Mouse (Mus musculus) CH12.LX (cell line): ENCODE results near the gene Rtbdn. TPM values are rescaled to one million over a fixed set of nuclear protein-coding genes. Genes with fewer than 3 reads are reported as not detected.
A peak's percentile ranks its signal among the peaks of the same experiment; 100 is the strongest.

Source experiments
- DNase-seq: peaks from one replicate; pipeline ENCODE4 v3.0.0-alpha.2; 2013; ENCODE audit errors: extremely low read depth
- H3K27ac ChIP-seq: 2 replicates; pipeline ENCODE4 v1.5.1; 2012; ENCODE audit warnings: low read depth, mild to moderate bottlenecking, control low read depth, moderate library complexity; ENCODE audit not compliant: insufficient read depth
- H3K27me3 ChIP-seq: replicated peaks from 2 replicates; pipeline ENCODE3; 2012; ENCODE audit warnings: inconsistent platforms
- H3K36me3 ChIP-seq, 2 experiments: replicated peaks in 1 of 2; 2 replicates each; pipeline versions ENCODE3 to v1.6.1; 2012; ENCODE audit warnings: inconsistent platforms in 1 of 2, low read length in 1 of 2, mild to moderate bottlenecking in 1 of 2, mixed read lengths in 1 of 2, moderate library complexity in 1 of 2; ENCODE audit not compliant: control insufficient read depth in 1 of 2, insufficient read depth in 1 of 2
- H3K4me1 ChIP-seq, 2 experiments: 2 replicates each; pipeline ENCODE4 v1.6.1; 2012; ENCODE audit warnings: inconsistent platforms in 1 of 2, moderate library complexity in 1 of 2; ENCODE audit not compliant: insufficient read depth in 2 of 2, control insufficient read depth in 1 of 2
- H3K4me2 ChIP-seq: 2 replicates; pipeline ENCODE4 v1.6.1; 2012; ENCODE audit warnings: low read depth, mild to moderate bottlenecking, control low read depth; ENCODE audit not compliant: poor library complexity, insufficient read depth, severe bottlenecking
- H3K4me3 ChIP-seq, 3 experiments: fragments of 150-350 bp in 1 of 3; sonication (generic) in 1 of 3; replicated peaks in 1 of 3; 2 replicates each; pipeline versions ENCODE3 to v1.5.1; 2011 to 2012; ENCODE audit warnings: low read depth in 2 of 3, low read length in 2 of 3, mild to moderate bottlenecking in 2 of 3, moderate library complexity in 2 of 3, control low read depth in 1 of 3, improper control_type of control experiment in 1 of 3, inconsistent platforms in 1 of 3, mixed read lengths in 1 of 3; ENCODE audit not compliant: poor library complexity in 1 of 3
- H3K79me2 ChIP-seq: replicated peaks from 2 replicates; pipeline ENCODE4 v1.6.1; 2012; ENCODE audit warnings: mild to moderate bottlenecking, moderate library complexity; ENCODE audit not compliant: control insufficient read depth, poor library complexity, insufficient read depth, severe bottlenecking; ENCODE audit errors: extremely low read depth
- H3K9ac ChIP-seq: 2 replicates; pipeline ENCODE4 v1.6.1; 2012; ENCODE audit warnings: low read depth, mild to moderate bottlenecking, control low read depth, moderate library complexity; ENCODE audit not compliant: insufficient read depth
- H3K9me3 ChIP-seq: replicated peaks from 2 replicates; pipeline ENCODE3; 2012; ENCODE audit warnings: low read length, inconsistent platforms, mixed read lengths
- BHLHE40 ChIP-seq: IDR thresholded peaks from 2 replicates; pipeline ENCODE4 v1.6.1; 2011; ENCODE audit warnings: mild to moderate bottlenecking, low read depth, low read length, improper control_type of control experiment
- CHD2 ChIP-seq: IDR thresholded peaks from 2 replicates; pipeline ENCODE4 v1.6.1; 2011; ENCODE audit warnings: low read length, improper control_type of control experiment
- CTCF ChIP-seq, 2 experiments: IDR thresholded peaks in 1 of 2; conservative IDR thresholded peaks in 1 of 2; 2 replicates each; pipeline ENCODE4 v1.5.1; 2011 to 2012; ENCODE audit warnings: low read depth in 2 of 2, low read length in 2 of 2, improper control_type of control experiment in 1 of 2, inconsistent platforms in 1 of 2, mild to moderate bottlenecking in 1 of 2, moderate library complexity in 1 of 2
- E2F4 ChIP-seq: IDR thresholded peaks from 2 replicates; pipeline ENCODE4 v1.6.1; 2011; ENCODE audit warnings: low read depth, low read length, improper control_type of control experiment; ENCODE audit not compliant: insufficient replicate concordance
- ETS1 ChIP-seq: conservative IDR thresholded peaks from 2 replicates; pipeline ENCODE4 v1.6.1; 2012; ENCODE audit warnings: low read depth, mild to moderate bottlenecking, inconsistent platforms, low read length, improper control_type of control experiment, moderate library complexity
- GABPA ChIP-seq: IDR thresholded peaks from 2 replicates; pipeline ENCODE4 v1.6.1; 2012; ENCODE audit warnings: low read depth, low read length, improper control_type of control experiment, inconsistent platforms; ENCODE audit not compliant: insufficient replicate concordance
- IRF4 ChIP-seq: IDR thresholded peaks from 2 replicates; pipeline ENCODE4 v1.6.1; 2014; ENCODE audit warnings: low read depth, mild to moderate bottlenecking, inconsistent platforms, low read length, improper control_type of control experiment
- JUND ChIP-seq: conservative IDR thresholded peaks from 2 replicates; pipeline ENCODE4 v1.6.1; 2011; ENCODE audit warnings: low read depth, low read length, improper control_type of control experiment
- MAZ ChIP-seq: IDR thresholded peaks from 2 replicates; pipeline ENCODE4 v1.6.1; 2012; ENCODE audit warnings: low read depth, mild to moderate bottlenecking, inconsistent platforms, low read length, improper control_type of control experiment, moderate library complexity
- NRF1 ChIP-seq: IDR thresholded peaks from 2 replicates; pipeline ENCODE4 v1.6.1; 2014; ENCODE audit warnings: low read depth, mild to moderate bottlenecking, inconsistent platforms, low read length, improper control_type of control experiment, moderate library complexity
- POLR2AphosphoS2 ChIP-seq: IDR thresholded peaks from 2 replicates; pipeline ENCODE4 v1.6.1; 2011; ENCODE audit warnings: low read depth, low read length, improper control_type of control experiment
- RAD21 ChIP-seq: IDR thresholded peaks from 2 replicates; pipeline ENCODE4 v1.6.1; 2011; ENCODE audit warnings: low read depth, mild to moderate bottlenecking, low read length, improper control_type of control experiment, moderate library complexity
- RCOR1 ChIP-seq: conservative IDR thresholded peaks from 2 replicates; pipeline ENCODE4 v1.6.1; 2012; ENCODE audit warnings: low read depth, mild to moderate bottlenecking, inconsistent platforms, low read length, improper control_type of control experiment
- SIN3A ChIP-seq: IDR thresholded peaks from 2 replicates; pipeline ENCODE4 v1.6.1; 2012; ENCODE audit warnings: low read length, improper control_type of control experiment, inconsistent platforms
- SMC3 ChIP-seq: IDR thresholded peaks from 2 replicates; pipeline ENCODE4 v1.6.1; 2011; ENCODE audit warnings: low read depth, low read length, improper control_type of control experiment
- dilution Hi-C: fragments of 300-500 bp; cut with MboI; formaldehyde crosslinking; loops from 2 replicates; pipeline ENCODE4 v1.14.3; 2020; ENCODE audit warnings: low sequenced_read_pairs; ENCODE audit not compliant: extremely low pct_unique_long_range_greater_than_20kb, extremely low pct_ligation_motif_present
- in situ Hi-C: fragments of 300-500 bp; cut with MboI; formaldehyde crosslinking; loops from 3 replicates; pipeline ENCODE4 v1.14.3; 2019; ENCODE audit warnings: low sequenced_read_pairs, low pct_ligation_motif_present, low pct_unique_long_range_greater_than_20kb, mixed read lengths
- polyA plus RNA-seq: library from polyadenylated mRNA; unstranded; fragments of >175 nt; gene quantifications from 2 replicates; pipeline ENCODE4 v1.2.1, GENCODE M21; 2012; ENCODE audit warnings: low read depth; ENCODE audit not compliant: insufficient read length
- total RNA-seq, 2 experiments: library from RNA; depleted of rRNA; stranded (reverse); fragments of 300-350 nt in 1 of 2; fragments of >200 nt in 1 of 2; gene quantifications; 2 replicates each; pipeline ENCODE4 v1.2.3; 2012 to 2014

Gene Rtbdn
- total and polyA plus RNA-seq, 3 experiments, result 0.21 to 1.8 TPM; not detected in 1

DNA sequence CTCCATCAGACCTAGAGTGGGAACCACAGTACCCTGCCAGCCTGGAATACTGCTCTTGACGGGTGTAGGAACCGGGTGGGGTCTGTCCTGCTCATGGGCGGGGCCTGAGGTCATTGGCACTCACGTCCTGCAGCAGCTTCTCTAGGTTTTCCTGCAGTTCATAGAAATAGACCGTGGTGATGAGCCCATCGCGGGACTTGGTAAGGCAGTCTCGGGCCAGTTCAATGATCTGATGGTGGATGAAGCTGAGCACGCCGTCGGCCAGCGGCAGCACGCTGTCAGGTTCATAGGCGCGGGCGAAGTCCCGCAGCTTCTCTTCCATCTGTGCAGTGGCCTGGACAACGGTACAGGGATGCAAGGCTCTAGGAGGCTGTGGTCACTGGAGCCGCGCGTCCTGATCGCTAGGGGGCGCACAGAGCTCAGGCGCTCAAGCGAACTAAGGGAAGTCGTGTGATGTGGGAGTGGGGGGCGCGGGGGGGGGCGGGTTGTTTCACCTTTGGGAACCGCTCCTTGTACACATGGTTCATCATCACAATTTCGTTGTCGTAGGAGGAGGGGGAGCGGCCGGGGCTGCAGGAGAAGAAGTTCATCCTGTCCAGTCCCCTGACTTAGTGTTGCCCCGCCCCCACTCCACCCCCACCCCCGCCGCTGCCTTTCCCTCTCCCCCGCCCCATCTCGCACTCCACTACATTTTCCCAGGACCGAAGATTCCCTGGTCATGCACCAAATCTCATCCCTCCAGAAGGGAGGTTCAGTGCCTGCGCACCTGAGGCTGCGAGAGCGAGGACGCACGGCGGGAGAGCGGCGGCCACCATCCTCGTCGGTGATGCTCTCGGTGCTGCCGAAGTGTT is 18.1 kb upstream of the Rtbdn start:
- peak; percentile 54 for DNase-seq
- Histone ChIP-seq H3K4me2 (peak overlapping the region; percentile 93), H3K4me1 (peaks cover 5% of the 10 kb centered on the region in 2 experiments; a peak in 3 of 4 replicates), H3K9me3 (no peaks in the 10 kb centered on the region), H3K36me3 (no peaks in the 10 kb centered on the region), H3K79me2 (no peaks in the 10 kb centered on the region), H3K9ac (no peak overlapping the region), H3K27ac (no peak overlapping the region), H3K4me3 (peak overlapping the region in 1 of 3 experiments; percentile 33), H3K27me3 (peaks cover 38% of the 10 kb centered on the region)
- in situ Hi-C loops (no loop called here), dilution Hi-C loops (no loop called here)
- TF ChIP-seq CTCF (conservative IDR thresholded peaks at IDR 0.05 in 1 of 2, IDR thresholded peaks at IDR 0.05 in 1 of 2; ENCODE audit: low read depth in 2 of 2, low read length in 2 of 2) (peak in 1 of 2 experiments; percentile 73; a peak in 2 of 4 replicates), RAD21 (peak; percentile 42), SMC3 (peak; percentile 61), RCOR1 (no peak), CHD2 (peak; percentile 63), JUND (no peak), SIN3A (no peak), BHLHE40 (peak; percentile 65; the same call in 1 of the 2 replicates), IRF4 (peak; percentile 60)

- DNase-seq, result no peak
- Histone ChIP-seq H3K27ac (no peak overlapping the region), H3K9me3 (no peaks in the 10 kb centered on the region), H3K9ac (no peak overlapping the region), H3K79me2 (no peaks in the 10 kb centered on the region), H3K27me3 (peaks cover 57% of the 10 kb centered on the region), H3K4me1 (peaks cover 15 to 19% of the 10 kb centered on the region in 2 experiments), H3K4me2 (no peak overlapping the region), H3K4me3 (no peak overlapping the region), H3K36me3 (no peaks in the 10 kb centered on the region)
- dilution Hi-C loops (no loop called here), in situ Hi-C loops (no loop called here)
- TF ChIP-seq NRF1 (no peak), ETS1 (no peak), GABPA (no peak), E2F4 (no peak), MAZ (no peak), POLR2AphosphoS2 (no peak)
These were observed 16.2 kb upstream of the Rtbdn start for GRCm38 (mm10) chr8:84930582-84930981.
